Mouse (Mus musculus) kidney, adult 9 months (tissue): Measurements from ENCODE around the gene Ppp1r9b.

ENCODE experiments used
- DNase-seq: peaks from one replicate; pipeline ENCODE4 v3.0.0; 2022

Ppp1r9b gene

GRCm38 (mm10) chr11:95053062-95053461, 62.2 kb downstream of the Ppp1r9b start:
- no peak for DNase-seq
